Mouse (Mus musculus) fat pad, adult 2 months (tissue): ENCODE results near the gene Pqbp1.
"Not testable (repeated sequence)": the region's sequence is repeated elsewhere in the genome, so short reads cannot be mapped to it uniquely, and the experiment has no call there.

Source experiments
- DNase-seq: peaks from one replicate; pipeline ENCODE4 v3.0.0-alpha.2; 2011; ENCODE audit warnings: low read depth, low spot score; ENCODE audit errors: extremely low read depth

The Pqbp1 gene

DNA sequence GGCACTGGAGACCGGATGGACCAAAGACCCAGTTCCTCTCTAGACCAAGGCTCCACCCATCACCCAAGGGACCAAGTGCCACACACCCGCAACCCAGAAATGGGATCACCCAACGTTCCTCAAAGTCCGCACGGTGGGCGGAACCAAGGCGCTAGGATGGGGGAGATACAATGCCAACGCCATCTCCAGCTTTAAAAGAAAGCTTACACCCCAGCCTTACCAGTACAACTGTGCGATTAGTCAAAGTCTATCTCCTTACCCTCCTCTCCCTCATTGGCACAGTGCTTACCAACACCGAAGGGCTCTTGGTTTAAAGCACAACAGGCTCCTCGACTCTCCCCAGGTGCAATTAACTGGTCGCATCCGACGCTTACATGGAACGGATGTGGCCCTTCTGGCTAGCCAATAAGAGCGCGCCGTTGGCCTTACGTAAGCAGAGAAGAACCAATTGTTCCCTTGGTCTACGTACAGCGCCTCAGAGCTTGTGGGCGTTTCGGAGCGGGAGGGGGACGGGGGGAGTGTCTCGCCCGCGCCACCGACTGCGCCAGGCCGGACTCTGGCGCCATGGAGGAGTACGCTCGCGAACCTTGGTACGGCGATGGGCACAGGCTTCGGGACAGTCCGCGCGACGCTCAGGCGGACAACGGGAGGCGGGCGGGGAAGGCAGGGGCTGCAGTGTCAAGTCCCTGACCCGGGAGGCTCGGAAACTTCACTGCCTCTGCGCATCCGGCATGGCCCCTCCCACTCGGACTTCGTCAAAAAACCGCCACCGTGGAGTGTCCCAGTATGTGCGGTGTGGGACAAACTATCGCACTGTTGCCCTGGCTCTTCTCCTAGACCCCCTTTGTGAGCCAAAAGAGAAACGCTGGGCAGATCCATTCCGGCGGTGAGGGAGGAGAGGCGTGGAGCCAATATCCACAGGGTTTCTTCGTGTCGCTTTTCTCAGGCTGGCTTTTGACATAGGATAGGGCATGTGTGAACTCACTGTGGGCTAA, at the start of gene Pqbp1, which contains the start of gene Timm17b:
Pqbp1 (minus strand) TSS at position 390 of the 995 bp plus-strand sequence.
Timm17b (plus strand) TSS at position 478 of the 995 bp plus-strand sequence.
- peak; percentile 54 for DNase-seq

DNA sequence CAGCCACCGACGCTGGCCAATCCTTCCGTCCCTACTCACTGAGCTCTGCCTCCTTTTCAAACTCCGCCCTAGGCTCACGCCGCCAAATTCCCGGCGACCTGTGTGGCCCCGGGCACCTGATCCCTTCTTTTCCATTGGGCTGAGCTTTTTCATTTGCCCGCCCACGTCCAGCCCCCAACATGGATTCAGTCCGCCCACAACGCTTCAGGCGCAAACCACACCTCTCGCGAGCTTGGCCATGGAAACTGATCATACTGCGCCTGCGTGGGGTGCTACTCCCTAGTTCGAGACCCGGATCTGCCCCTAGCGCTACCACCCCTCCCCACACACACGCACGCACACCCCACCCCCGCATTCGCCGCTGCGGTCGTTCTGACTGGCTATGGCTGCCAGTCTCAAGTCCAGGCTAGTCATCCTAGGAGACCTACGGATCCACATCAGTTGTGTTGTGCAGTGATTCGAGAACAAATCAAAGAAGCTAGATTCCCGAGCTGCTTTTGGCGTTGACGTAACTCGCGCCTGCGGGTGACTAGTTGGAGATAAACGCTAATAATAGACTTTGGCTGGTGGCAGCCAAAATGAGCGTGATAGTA, 48.9 kb upstream of the Pqbp1 start:
- DNase-seq = peak; percentile 54

DNA sequence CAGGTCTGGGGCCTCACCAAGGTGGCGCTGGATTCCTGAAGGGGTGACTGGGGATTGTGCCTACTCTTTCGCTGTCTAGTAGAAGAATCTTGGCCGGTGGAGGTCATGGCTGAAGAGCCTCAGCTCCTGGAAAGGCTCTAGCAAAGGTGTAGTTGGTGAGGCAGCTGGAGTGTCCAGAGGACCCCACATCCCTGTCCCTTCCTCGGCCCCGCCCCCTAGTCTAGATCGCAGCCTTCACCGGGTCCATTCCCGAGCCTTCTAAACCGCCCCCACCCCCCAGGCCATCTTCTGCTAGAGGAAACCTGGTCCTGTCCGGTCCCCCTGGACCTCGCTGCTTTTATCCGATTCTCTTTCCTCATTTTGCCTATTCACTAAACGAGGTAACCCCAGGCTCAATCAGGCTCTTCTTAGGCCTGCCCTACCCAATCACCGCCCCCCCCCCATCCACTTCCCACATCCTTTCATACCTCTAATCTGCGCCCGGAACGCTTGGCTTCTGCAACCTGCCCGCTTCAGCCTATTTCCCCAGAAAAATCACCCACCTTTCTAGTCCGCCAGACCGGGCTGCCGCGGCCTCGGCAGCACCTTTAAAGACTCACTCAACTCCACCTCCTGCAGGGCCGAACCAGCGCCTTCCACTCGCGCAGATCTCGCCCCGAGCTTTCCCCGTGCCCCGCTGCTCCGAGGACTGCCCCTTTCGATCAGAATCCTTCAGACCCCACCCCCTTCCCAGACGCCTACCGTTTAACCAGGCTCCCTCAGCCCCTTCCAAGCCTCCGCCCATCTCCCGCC, 48.2 kb upstream of the Pqbp1 start, which contains the start of gene Hdac6:
Hdac6 (minus strand) TSS at position 782 of the 792 bp plus-strand sequence.
- no peak for DNase-seq

DNA sequence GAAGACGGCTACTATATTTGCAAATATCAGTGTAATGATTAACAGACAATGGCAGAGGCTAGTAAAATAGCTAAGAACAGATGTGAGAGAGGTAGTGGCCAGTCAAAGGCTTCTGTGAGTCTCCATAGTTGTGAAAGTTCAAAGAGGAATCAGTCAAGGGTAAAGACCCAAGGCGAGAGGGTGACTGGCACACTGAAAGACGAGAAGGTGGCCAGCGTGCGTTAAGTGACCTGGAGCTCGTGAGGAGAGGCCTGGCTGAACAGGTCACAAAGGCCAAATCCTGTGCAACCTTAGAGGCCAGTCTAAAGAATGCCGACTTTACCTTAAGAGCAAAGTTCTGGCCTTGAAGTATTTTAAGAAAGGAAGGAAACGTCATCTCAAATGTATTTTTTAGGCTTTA, 46.5 kb upstream of the Pqbp1 start:
- DNase-seq = no peak

DNA sequence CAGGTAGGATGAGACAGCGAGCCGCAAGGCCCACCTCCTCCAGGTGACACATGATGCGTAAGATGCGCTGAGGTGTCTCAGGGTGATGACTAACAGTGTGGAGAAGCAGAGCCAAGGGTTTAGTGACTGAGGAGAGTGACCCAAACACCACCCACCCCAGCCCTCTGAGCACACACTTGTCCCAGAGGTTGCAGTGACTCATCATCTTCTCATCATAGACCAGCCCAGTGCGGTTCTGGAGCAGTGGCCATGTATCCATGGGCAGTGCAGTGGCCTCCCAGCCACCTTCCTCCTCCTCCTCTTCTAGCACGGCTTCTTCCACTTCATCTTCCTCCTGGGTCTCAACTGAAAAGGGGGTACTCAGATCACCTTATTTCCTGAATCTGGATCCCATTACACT, 38.6 kb upstream of the Pqbp1 start:
- no peak for DNase-seq

DNA sequence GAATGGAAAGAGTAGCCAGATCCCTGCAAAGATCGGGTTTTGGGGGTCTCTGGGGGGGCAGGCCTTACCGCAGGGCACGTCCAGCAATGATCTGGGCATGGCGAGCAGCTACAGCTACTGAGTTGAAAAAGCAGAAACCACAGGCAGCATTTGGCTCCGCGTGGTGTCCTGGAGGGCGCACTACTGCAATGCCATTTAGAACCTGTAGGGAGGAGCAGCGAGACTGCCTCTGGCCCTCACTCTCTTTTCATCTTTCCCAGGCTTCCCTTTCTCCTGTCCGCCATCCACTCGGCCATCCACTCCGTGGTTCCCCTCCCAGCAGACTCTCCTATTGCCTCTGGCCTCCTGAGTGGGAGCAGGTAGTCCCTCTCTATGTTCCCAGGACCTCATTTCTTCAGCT, 37.8 kb upstream of the Pqbp1 start:
- no peak for DNase-seq

GRCm38 (mm10) chrX:7928270-7928790, 29.3 kb upstream of the Pqbp1 start, which contains the start of gene Eras:
Gene Eras (minus strand): TSS chrX:7928607.
- DNase-seq = no peak

DNA sequence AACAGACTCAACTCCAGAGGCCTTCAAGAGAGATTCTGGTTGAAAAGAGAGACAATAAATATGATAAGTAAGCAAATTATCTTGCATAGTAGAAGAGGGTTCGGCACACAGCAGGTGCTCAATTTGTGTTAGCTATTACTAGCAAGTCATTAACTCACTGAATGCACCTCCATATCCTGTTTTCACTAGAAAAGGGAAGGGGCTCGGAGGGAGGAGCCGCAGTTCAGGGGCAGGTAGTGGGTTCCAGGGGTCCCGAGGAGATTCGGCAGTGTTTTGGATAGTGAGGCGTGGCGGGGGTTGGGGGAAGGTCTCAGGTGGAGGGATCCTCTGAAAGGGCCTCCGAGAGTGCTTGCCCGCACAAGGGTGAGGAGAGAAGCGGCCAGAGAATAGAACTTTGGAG, 28.0 kb upstream of the Pqbp1 start:
- DNase-seq = no peak

DNA sequence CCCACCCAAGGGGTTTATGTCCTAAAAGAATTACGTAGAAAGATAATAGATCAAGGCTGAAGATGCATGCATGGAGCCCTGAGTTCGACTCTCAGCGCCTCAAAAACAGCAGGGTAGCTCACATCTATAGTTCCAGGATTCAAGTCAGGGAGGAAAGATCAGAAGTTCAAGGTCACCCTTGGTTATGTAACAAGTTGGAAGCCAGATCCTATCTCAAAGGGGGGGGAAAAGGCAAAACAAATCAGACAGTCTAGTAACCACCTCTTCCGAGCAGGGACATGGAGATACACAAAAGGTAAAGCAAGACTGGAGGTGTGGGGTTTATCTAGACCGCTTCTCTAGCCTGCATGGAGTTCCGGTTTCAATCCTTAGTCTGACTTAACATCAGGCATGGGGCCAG, 27.2 kb upstream of the Pqbp1 start:
- DNase-seq = no peak

GRCm38 (mm10) chrX:7922032-7922431, 23.0 kb upstream of the Pqbp1 start:
- no peak for DNase-seq

DNA sequence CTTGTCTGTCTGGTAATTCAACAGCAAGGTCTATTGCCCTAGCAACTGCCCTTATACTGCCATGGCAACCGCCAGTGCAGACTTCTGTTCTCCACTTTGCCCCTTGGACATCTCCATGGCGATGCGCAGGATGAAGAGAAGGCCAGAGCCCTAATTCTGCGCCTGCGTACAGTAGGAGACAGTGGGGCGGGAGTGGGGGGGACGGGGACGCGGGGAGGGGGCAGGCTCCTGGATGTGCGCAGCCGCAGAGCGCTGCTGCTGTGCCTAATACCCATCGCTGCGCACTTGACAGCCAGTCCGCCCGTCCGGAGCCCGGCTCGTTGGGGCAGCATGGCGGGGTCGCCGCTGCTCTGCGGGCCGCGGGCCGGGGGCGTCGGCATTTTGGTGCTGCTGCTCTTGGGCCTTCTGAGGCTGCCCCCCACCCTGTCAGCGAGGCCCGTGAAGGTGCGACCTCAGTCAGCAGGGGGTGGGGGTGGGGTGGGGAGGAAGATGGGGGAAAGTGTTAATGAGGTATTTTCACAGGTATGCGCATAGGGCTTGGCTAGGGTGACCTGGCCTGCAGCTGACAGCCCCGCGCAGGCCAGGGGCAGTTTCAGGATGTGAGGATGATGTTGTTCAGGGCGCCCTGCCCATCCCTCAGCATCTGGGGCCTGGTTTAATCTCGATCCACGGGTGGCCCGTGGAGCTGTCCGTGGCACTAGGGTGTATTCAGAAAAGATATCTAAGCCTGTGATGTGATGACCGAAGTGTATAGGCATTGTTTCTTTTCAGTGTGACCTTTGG, 20.7 kb upstream of the Pqbp1 start, which contains the start of gene Pcsk1n:
Pcsk1n (plus strand) TSS at position 222 of the 783 bp plus-strand sequence.
- DNase-seq = no peak

- DNase-seq = not testable (repeated sequence)
These were observed 18.9 kb upstream of the Pqbp1 start for GRCm38 (mm10) chrX:7917960-7918359.

DNA sequence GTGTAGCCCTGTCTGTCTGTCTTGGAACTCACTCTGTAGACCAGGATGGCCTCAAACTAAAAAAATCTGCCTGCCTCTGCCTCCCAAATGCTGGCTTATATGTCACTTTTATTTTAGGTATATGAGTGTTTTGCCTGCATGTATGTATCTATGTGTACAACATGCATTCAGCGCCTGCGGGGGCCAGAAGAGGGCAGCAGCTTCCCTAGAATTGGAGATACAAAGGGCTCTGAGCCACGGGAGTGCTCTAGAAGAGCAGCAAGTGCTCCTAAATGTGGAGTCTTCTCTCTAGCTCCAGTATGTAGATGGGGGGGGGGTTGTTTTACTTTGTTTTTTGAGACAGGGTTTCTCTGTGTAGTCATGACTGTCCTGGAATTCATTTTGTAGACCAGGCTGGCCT, 16.6 kb upstream of the Pqbp1 start:
- not testable (repeated sequence) for DNase-seq

- DNase-seq = no peak
These were observed 11.4 kb upstream of the Pqbp1 start for GRCm38 (mm10) chrX:7910473-7910872.

DNA sequence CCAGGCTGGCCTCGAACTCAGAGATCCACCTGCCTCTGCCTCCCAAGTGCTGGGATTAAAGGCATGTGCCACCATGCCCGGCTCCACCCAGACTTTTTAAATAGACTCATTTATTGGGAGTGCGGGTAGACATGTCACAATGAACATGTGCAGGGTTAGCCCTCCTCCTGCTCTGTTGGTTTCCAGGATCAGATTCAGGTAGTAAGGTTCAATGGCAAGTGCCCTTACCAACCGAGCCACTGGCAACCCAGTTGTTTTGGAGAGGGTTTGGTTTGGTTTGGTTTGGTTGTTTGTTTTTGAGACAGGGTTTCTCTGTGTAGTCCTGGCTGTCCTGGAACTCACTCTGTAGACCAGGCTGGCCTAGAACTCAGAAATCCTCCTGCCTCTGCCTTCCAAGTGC, 10.2 kb upstream of the Pqbp1 start, which contains the start of gene Gm10490:
Gm10490 (plus strand) TSS at position 301 of the 400 bp plus-strand sequence.
- DNase-seq = not testable (repeated sequence)

GRCm38 (mm10) chrX:7907735-7908134, 8.7 kb upstream of the Pqbp1 start, which contains the start of gene Gm10491:
Gene Gm10491 (minus strand): TSS chrX:7907835.
- no peak for DNase-seq

- no peak for DNase-seq
These were observed 5.4 kb upstream of the Pqbp1 start for GRCm38 (mm10) chrX:7904441-7904840.

DNA sequence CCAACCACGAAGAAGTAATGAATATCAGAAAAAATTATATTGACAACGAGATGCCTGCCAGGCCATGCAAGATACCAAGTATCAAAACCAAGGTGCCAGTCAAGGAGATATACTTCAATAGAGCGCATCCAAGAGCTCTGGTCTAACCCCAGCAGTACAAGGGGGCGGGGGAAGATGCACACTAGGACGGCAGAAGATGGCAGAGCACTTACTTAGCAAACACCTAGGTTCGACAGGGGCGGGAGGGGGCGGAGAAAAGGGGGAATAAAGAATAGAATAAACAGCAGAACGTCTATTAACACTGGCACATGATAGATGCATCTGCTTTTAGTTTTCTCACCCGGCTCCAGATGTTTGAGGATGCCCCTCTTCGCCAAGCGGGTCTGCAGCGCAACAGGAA, 858 bp downstream of the Pqbp1 start:
- DNase-seq = no peak

DNA sequence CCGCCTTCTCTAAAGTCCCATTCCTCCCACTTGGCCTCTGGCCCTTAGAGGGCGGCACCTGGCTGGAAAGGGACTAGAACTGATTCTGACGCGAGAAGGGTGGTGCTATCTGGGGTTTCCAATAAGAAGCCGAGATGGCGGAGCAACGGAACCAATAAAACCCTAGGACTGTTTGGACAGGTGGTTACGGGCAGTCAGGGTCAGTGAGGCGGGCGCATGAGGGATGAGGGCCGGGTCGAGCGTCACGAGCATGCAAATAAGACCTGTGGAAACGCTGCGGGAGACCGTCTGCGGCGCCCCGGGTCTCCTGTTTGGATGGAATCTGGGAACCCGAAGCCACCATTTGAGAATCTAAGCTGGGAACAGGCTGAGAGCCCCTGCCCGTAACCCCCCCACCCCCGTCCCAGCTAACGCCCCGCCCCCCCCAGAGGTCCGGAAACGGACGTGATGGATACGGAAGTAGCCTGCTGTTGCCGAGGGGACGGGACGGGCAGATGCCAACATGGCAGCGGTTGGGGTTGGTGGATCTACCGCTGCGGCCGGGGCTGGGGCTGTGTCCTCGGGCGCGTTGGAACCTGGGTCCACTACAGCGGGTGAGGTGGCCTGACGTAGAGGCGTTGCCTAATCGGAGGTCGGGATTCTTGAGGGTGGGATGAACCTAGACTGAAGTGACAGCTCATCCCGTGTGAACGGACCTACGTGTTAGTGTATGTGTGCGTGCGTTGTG, 15.1 kb downstream of the Pqbp1 start, which contains the start of gene Slc35a2:
Slc35a2 (plus strand) TSS at position 188 of the 727 bp plus-strand sequence.
- peak; percentile 64 for DNase-seq
